16 mouse cellular contexts compared by ENCODE assay signal in the genomic region with DNA sequence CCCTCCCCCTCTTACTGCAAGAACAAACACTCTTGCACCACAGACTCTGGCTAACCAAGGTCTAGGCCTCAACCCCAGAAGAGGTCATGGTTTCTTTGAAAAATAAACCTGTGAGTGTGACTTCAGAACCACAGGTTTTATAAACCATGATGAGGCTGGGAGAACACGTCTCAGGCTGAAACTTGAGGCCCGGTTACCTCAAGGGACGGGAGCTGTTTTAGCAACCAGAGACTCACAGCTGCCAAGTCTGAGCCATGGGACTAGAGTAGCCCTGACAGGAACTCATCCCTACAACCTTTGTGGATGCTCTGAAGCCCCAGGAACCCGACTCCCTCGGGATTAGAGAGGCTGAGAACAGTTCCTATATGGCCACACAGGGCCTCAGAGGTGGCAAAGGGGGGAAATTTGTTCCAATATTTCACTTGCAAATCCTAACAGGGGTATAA. TPM values are rescaled to one million over a fixed set of nuclear protein-coding genes. Genes with fewer than 3 reads are reported as not detected.
"Had no signal": no experiment of that assay in that cellular context is flagged by ENCODE, and none has a peak within 500 bp of the region (broad histone marks: within the 10 kb centered on the region; RNA-seq: fewer than 3 reads in every experiment).

No protein-coding gene starts in this region.

- DNase-seq: kidney, adult 18-20 months; layer of hippocampus, postnatal 36 days; liver, embryonic 13.5 days; liver, postnatal 0 days; right cerebral cortex, postnatal 14 days; thymus, postnatal 4 days had no signal

- ATAC-seq: liver, postnatal 0 days; midbrain, embryonic 16.5 days had no signal

- H3K27me3 ChIP-seq: kidney, embryonic 15.5 days; liver, embryonic 13.5 days; midbrain, embryonic 12.5 days; neural tube, embryonic 13.5 days; stomach, embryonic 15.5 days had no signal

- H3K27ac ChIP-seq: kidney, embryonic 15.5 days; liver, embryonic 13.5 days; midbrain, embryonic 12.5 days; neural tube, embryonic 13.5 days; stomach, embryonic 15.5 days had no signal

- H3K4me2 ChIP-seq: kidney, embryonic 15.5 days; liver, embryonic 13.5 days; midbrain, embryonic 12.5 days; neural tube, embryonic 13.5 days; stomach, embryonic 15.5 days had no signal

- H3K9me3 ChIP-seq: kidney, embryonic 15.5 days; liver, embryonic 13.5 days; midbrain, embryonic 12.5 days; neural tube, embryonic 13.5 days; stomach, embryonic 15.5 days had no signal

- H3K4me3 ChIP-seq: kidney, embryonic 15.5 days; liver, embryonic 13.5 days; midbrain, embryonic 12.5 days; neural tube, embryonic 13.5 days; stomach, embryonic 15.5 days had no signal

- H3K9ac ChIP-seq: kidney, embryonic 15.5 days; liver, embryonic 13.5 days; liver, postnatal 0 days; midbrain, embryonic 12.5 days; neural tube, embryonic 13.5 days; stomach, embryonic 15.5 days had no signal

RNA-seq across cellular contexts. Expression of gene Il10, which starts 29.7 kb away (rescaled TPM):
- total RNA-seq: layer of hippocampus, postnatal 36 days; left cerebral cortex, adult 8-10 months; left cerebral cortex, postnatal 36 days; megakaryocyte-erythroid progenitor cell, adult 5-6 weeks had no signal
- polyA plus RNA-seq: kidney, embryonic 15.5 days; liver, embryonic 13.5 days; lung, embryonic 16.5 days; midbrain, embryonic 12.5 days; midbrain, embryonic 16.5 days; neural tube, embryonic 13.5 days; stomach, embryonic 15.5 days; testis, adult 2 months had no signal
